Mouse (Mus musculus): ENCODE data around the gene Cpne6. TPM values are rescaled to one million over a fixed set of nuclear protein-coding genes. Genes with fewer than 3 reads are reported as not detected.

Cpne6 gene
- polyA plus RNA-seq (2017; shearing (Covaris generic)): not detected

DNA sequence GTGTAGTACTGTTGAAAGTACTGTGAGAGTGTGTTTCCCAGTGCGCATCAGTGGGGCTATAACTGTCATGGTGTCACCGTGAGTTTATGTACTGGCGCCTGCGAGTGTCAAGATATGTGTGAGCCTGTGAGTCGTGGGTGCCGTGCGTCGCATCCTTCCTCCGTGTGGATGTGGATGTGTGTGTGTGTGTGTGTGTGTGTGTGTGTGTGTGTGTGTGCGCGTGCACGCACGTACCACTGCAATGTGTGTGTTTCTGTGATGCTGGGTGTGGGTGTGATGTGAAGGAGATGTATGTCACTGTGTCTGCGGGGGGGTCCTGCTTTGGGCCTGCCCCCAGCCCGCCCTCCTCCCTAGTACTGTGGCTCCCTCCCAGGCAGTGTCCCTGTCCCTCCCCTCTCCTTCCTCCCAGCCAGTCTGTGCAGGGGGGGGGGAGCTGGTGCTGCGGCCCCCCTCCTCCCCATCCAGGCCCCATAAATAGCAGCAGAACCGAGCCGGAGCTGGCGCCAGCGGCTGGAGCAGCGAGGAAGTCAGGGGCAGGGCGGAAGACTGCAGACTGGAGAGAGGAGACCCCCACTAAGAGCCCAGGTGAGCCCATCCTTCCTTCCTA is at the start of gene Cpne6:
Gene Cpne6 (plus strand): TSS at position 321 of the 607 bp plus-strand sequence.

DNA sequence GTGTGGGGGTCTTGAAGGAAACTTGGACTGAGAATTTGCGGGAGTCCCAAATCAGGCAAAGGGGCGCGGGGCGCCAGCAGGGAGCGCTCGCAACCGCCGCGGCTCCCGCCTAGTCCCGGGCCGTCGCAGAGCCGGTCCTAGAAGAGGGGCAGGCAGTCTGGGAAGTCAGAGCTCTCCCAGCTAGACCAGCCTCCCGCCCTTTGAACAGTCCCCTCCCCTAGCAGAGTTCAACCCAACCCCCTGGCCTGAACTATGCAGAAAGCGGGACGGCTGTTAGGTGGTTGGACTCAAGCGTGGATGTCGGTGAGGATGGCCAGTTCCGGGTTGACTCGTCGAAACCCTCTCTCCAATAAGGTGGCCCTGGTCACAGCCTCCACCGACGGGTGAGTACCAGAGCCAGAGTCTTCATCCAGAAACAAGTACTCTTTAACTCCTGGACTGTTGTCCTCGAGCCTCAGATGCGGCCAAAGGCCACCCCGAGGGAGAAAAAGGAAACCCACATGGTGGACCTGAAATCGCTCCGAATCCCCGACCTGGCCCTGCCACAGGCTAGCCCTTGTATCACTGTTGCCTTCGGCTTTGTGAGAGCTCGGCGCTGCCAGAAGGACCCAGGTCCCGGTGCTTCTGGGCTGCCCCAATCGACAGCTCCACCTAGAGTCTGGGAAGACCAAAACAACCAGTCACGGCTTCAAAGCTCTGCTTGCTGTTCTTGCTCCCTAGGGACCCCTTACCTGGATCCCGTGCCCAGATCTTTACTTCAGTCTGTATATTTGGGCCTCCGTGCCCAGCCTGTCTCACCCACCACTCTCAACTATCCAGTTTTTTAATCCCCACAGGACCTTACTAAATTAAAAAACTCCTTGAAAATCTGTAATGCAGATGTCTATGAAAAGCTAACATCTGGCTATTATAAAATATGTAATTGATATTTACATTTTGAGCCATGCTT is 31.3 kb upstream of the Cpne6 start, which contains the start of gene Dhrs4:
Gene Dhrs4 (plus strand): TSS at position 108 of the 949 bp plus-strand sequence.

DNA sequence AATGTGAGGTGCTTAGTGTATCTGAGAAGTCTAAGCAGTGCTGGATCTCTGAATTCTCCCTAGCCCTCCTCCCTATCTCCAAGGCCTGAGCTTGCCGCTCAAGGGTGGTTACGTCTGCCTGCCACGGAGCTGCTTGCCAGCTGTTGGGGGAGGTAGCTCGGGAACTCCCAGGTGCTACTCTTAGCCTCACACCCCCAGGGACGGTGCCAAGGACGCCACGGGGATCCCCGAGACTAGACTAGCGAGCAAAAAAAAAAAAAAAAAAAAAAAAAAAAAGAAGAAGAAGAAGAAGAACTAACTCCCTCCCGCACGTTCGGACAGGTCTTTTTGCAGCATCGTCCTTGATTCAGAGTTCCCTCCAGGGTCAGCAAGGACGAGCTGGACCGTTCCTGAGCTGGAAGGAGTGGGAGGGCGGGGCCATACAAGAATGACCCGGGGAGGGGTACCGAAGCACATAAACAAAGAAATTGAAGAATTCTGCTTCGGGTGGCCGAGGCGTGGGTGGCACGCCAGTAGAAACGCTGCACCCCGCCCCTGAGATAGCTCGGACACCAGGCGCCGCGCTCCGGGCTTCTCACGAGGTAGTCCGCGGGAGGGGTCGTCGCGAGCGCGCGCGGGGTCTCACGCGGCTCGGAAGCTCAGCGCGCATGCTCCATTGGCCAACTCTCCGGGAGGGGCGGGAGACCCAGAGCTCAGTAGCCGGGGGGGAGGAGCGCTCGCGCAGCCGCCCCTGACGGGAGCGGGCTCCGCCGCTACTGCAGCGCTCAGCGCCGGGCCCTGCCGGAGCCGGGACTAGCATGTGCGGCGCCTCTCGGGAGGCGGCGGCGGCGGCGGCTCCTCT is 19.7 kb upstream of the Cpne6 start, which contains the start of gene Carmil3:
Gene Carmil3 (plus strand): TSS at position 291 of the 841 bp plus-strand sequence.

DNA sequence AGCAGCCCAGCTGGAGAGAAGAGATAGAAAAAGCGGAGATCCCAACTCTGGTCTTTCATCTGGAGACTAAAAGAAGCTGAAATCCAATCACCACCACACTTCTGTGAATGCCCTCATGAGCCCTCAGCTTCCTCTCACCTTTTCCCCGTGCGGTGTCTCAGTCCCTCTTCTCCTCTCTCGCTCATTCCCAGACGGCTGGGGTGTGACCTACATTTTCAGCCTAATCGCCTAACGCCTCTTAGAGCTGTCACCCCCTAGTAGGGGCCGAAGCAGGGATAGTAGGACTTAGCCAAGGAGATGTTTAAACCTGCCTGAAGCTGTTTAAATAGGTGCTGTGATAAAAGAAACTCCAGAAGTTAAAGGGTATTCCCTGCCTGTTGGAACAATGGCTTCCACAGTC is 14.5 kb downstream of the Cpne6 start, which contains the start of gene Nrl:
Gene Nrl (minus strand): TSS at position 197 of the 400 bp plus-strand sequence.

DNA sequence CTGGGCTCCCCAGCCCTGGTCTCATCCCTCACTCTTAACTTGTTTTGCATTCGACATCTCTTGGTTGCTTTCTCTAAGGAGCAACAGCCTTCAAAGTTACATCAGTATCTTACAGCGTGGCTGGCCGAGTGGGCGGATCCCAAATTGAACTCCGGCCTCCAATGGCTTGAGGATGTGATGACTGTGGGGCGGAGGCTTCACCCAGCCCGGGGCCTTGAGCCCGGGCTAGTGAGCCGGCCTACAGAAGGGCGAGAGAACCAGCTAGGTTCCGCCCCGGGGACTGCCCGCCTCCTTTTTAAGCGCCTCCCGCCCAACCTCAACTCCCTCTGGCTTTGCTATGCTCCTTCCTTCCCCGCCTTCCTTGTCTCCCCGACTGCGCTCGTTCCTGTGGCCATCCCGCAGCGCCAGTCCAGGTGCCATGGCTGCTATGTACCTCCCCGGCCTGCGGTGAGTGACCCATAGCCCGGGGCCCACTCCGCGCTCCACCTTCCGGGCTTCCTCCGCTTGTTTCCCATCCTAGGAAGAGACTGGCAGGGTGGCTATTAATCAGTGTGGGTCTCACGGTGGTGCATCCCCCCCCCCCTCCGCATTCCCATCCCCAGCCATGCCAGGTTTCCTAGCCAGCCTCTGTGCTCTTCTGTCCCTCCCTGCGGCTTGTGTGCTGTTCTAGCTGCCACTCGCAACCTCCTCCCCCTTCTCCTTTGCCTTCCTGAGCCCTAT is 30.0 kb downstream of the Cpne6 start, which contains the start of gene Pck2:
Gene Pck2 (plus strand): TSS at position 200 of the 720 bp plus-strand sequence.

DNA sequence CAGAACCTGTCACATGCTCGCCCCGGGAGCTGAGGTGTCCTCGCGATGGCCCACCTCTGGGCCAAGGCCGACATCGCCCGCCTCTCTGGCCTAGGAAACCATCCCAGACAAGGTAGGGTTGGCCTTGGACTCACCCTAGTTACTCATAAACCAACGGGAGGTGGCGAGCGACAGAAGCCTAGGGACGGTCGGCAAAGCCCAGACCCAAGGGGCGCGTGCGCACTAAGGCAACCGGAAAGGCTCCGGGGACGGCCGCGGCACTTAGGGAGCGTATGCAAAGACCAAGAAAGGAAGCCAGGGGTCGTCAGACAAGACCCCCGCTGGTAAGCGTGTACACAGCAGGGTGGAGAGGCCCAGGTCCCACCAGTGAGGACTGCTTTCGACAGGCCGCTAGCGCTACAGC is 49.6 kb downstream of the Cpne6 start, which contains the start of gene Dcaf11:
Gene Dcaf11 (plus strand): TSS at position 208 of the 403 bp plus-strand sequence.

DNA sequence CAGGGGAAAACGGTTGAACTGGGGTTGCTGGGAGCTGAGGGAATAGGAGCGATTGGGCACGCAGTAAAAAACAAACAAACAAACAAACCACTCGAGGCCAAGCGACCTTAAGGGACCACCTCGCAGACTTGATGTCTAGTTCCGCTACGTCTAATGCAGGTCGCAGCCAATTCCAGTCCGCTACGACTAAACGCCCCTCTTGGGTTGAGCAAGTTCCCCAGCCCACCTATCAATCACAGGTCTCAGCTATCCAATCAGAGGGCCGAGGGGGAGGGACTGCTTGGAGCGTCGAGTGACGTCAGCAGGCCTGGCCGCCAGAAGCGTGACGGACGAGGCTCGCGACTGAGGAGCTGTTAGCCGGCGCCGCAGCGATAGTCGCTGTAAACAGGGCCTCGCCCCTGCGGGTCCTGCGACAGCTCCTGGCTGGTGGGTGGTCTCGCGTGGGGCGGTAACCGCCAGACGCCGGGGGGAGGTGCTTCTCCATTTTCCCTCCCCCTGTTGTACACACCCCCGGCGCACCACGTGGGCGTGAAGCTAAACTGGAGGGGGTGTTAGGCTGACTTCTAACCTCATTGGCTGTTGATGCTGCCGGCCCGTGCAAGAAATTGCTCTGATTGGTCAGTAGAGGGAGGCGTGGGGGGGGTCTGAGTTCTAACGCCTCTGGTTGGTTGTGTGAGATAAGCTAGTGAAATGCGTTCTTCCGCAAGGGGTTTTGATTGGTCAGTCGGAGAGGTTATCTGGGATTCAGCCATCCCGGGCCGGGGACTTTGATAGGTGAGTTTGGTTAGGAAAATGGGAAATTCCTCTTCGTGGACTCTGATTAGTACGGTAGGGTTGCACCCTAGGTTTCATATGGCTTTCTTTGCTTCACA is 50.2 kb downstream of the Cpne6 start, which contains the start of gene A730061H03Rik:
Gene A730061H03Rik (minus strand): TSS at position 205 of the 872 bp plus-strand sequence.

Other genes starting within 250 kb of the Cpne6 start
- 47.2 TPM for gene Dhrs4, start 31.7 kb upstream of the Cpne6 start, polyA plus RNA-seq (2017; shearing (Covaris generic))
- not detected for gene Carmil3, start 19.8 kb upstream of the Cpne6 start, polyA plus RNA-seq (2017; shearing (Covaris generic))
- gene Nrl, start 14.5 kb downstream of the Cpne6 start, polyA plus RNA-seq (2017; shearing (Covaris generic)): 0.12 TPM
- gene Pck2, start 29.8 kb downstream of the Cpne6 start, polyA plus RNA-seq (2017; shearing (Covaris generic)): 48.4 TPM
- gene Dcaf11, start 49.6 kb downstream of the Cpne6 start, polyA plus RNA-seq (2017; shearing (Covaris generic)): 170 TPM
- gene A730061H03Rik, start 50.0 kb downstream of the Cpne6 start, polyA plus RNA-seq (2017; shearing (Covaris generic)): 4.8 TPM
- not detected for gene Fitm1, start 65.2 kb downstream of the Cpne6 start, polyA plus RNA-seq (2017; shearing (Covaris generic))
- 1,184 TPM for gene Psme1, start 67.7 kb downstream of the Cpne6 start, polyA plus RNA-seq (2017; shearing (Covaris generic))
- gene Emc9, start 74.9 kb downstream of the Cpne6 start, polyA plus RNA-seq (2017; shearing (Covaris generic)): 48.1 TPM
- gene Psme2, start 80.7 kb downstream of the Cpne6 start, polyA plus RNA-seq (2017; shearing (Covaris generic)): 937 TPM
- gene Rnf31, start 81.3 kb downstream of the Cpne6 start, polyA plus RNA-seq (2017; shearing (Covaris generic)): 64.3 TPM
- 237 TPM for gene Irf9, start 93.1 kb downstream of the Cpne6 start, polyA plus RNA-seq (2017; shearing (Covaris generic))
- gene Rec8, start 107.6 kb downstream of the Cpne6 start, polyA plus RNA-seq (2017; shearing (Covaris generic)): 8.1 TPM
- 53.3 TPM for gene Ipo4, start 125.5 kb downstream of the Cpne6 start, polyA plus RNA-seq (2017; shearing (Covaris generic))
- 2.8 TPM for gene Gm49378, start 127.5 kb downstream of the Cpne6 start, polyA plus RNA-seq (2017; shearing (Covaris generic))
- gene Tm9sf1, start 133.4 kb downstream of the Cpne6 start, polyA plus RNA-seq (2017; shearing (Covaris generic)): 96.0 TPM
- 1.6 TPM for gene Tssk4, start 139.7 kb downstream of the Cpne6 start, polyA plus RNA-seq (2017; shearing (Covaris generic))
- 112 TPM for gene Mdp1, start 150.1 kb downstream of the Cpne6 start, polyA plus RNA-seq (2017; shearing (Covaris generic))
- gene Gmpr2, start 161.5 kb downstream of the Cpne6 start, polyA plus RNA-seq (2017; shearing (Covaris generic)): 58.4 TPM
- gene Nedd8, start 161.7 kb downstream of the Cpne6 start, polyA plus RNA-seq (2017; shearing (Covaris generic)): 496 TPM
- gene Tinf2, start 171.4 kb downstream of the Cpne6 start, polyA plus RNA-seq (2017; shearing (Covaris generic)): 66.3 TPM
- 0.26 TPM for gene Tgm1, start 203.5 kb downstream of the Cpne6 start, polyA plus RNA-seq (2017; shearing (Covaris generic))
- gene Rabggta, start 211.8 kb downstream of the Cpne6 start, polyA plus RNA-seq (2017; shearing (Covaris generic)): 90.8 TPM
- gene Dhrs1, start 235.2 kb downstream of the Cpne6 start, polyA plus RNA-seq (2017; shearing (Covaris generic)): 54.2 TPM
- gene Nop9, start 235.2 kb downstream of the Cpne6 start, polyA plus RNA-seq (2017; shearing (Covaris generic)): 12.1 TPM
- not detected for gene Cideb, start 248.0 kb downstream of the Cpne6 start, polyA plus RNA-seq (2017; shearing (Covaris generic))

Data from CD4-positive, CD25-positive, alpha-beta regulatory T cell, adult 9 weeks (primary cell).